Mouse (Mus musculus) stomach, embryonic 14.5 days (tissue): ENCODE measurements around the gene Vwc2l. TPM values are rescaled to one million over a fixed set of nuclear protein-coding genes. Genes with fewer than 3 reads are reported as not detected.

Experiments
- ATAC-seq: fragments of 200-750 bp; cut with Nextera tagmentation; 2 replicates; pipeline ENCODE4 v1.8.0; 2017; ENCODE audit warnings: low read depth, moderate TSS enrichment; ENCODE audit not compliant: insufficient number of reproducible peaks, insufficient read depth, low FRiP score
- H3K27ac ChIP-seq: fragments of 300-500 bp; sonication (generic); 2 replicates; pipeline ENCODE4 v1.5.1; 2014; ENCODE audit warnings: mild to moderate bottlenecking, low read length, moderate library complexity, mixed read lengths
- H3K27me3 ChIP-seq: fragments of 300-500 bp; sonication (generic); 2 replicates; pipeline ENCODE4 v1.6.1; 2014; ENCODE audit warnings: low read length, control low read depth, mixed read lengths; ENCODE audit not compliant: control insufficient read depth, insufficient read depth
- H3K36me3 ChIP-seq: fragments of 300-500 bp; sonication (generic); 2 replicates; pipeline ENCODE4 v1.6.1; 2014; ENCODE audit warnings: mild to moderate bottlenecking, control low read depth, low read length, moderate library complexity, mixed read lengths; ENCODE audit not compliant: control insufficient read depth, insufficient read depth
- H3K4me1 ChIP-seq: fragments of 300-500 bp; sonication (generic); 2 replicates; pipeline ENCODE4 v1.6.1; 2014; ENCODE audit warnings: low read length, control low read depth, mixed read lengths; ENCODE audit not compliant: control insufficient read depth, insufficient read depth
- H3K4me2 ChIP-seq: fragments of 300-500 bp; sonication (generic); replicated peaks from 2 replicates; pipeline ENCODE4 v1.6.1; 2014; ENCODE audit warnings: low read depth, low read length, control low read depth
- H3K4me3 ChIP-seq: fragments of 300-500 bp; sonication (generic); 2 replicates; pipeline ENCODE4 v1.5.1; 2014; ENCODE audit warnings: low read depth, low read length, control low read depth
- H3K9ac ChIP-seq: fragments of 300-500 bp; sonication (generic); replicated peaks from 2 replicates; pipeline ENCODE4 v1.6.1; 2014; ENCODE audit warnings: low read depth, mild to moderate bottlenecking, control low read depth, low read length, moderate library complexity, mixed read lengths
- H3K9me3 ChIP-seq: fragments of 300-500 bp; sonication (generic); 2 replicates; pipeline ENCODE4 v1.6.1; 2016; ENCODE audit warnings: low read depth, low read length, control low read depth; ENCODE audit not compliant: control insufficient read depth
- WGBS: fragments of 180-500 bp; shearing (Covaris S2); extraction: QIAGEN DNeasy Blood & Tissue Kit; methylation state at CpG from one replicate; pipeline ENCODE4 v1.1.7; 2014; 5-methylcytosine and 5-hydroxymethylcytosine counted together
- polyA plus RNA-seq: library from polyadenylated mRNA; unstranded; fragments of >200 nt; fragmentation: Nextera tagmentation; extraction: Ambion mirVana; gene quantifications from 2 replicates; pipeline ENCODE4 v1.2.1, GENCODE M21; 2014

Vwc2l gene
- polyA plus RNA-seq, 1 experiment from 2014 or later: 0.13 TPM

- Histone ChIP-seq H3K9ac (no peak overlapping the region), H3K4me3 (no peak overlapping the region)
- 65% methylated on average over 5 of the region's 5 CpGs for WGBS
Observed at GRCm38 (mm10) chr1:70866137-70866536, 140.6 kb downstream of the Vwc2l start.

DNA sequence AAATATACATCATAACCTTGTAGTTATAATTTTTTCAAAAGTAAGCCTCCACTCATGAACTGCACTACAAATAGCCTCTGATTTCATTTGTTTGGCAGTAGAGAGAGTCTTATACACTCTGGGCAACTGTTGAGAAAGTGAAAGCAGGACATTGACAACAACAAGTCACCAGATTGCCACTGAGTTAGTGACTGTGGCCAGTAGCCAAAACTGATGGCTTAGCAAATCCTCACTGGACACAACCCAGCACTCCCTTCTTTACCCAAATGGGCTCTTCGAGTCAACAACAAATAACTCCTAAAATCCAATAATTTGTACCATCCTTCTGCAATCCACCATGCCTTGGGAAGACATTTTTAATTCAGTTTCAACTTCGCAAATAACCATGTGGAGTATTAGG lies 155.0 kb downstream of the Vwc2l start:
- H3K4me1 ChIP-seq: no peaks in the 10 kb centered on the region
- no peak overlapping the region for H3K4me3 ChIP-seq
- H3K27ac ChIP-seq: no peak overlapping the region
- H3K9me3 ChIP-seq: no peaks in the 10 kb centered on the region
- H3K36me3 ChIP-seq: no peaks in the 10 kb centered on the region
- no peak for ATAC-seq
- no peak overlapping the region for H3K9ac ChIP-seq
- WGBS: 86% methylated on average over 2 of the region's 2 CpGs
- no peaks in the 10 kb centered on the region for H3K27me3 ChIP-seq
- H3K4me2 ChIP-seq: no peak overlapping the region

More at GRCm38 (mm10) chr1:70866137-70866536, 140.6 kb downstream of the Vwc2l start:
- no peak for ATAC-seq
- no peaks in the 10 kb centered on the region for H3K36me3 ChIP-seq
- no peak overlapping the region for H3K27ac ChIP-seq
- no peaks in the 10 kb centered on the region for H3K9me3 ChIP-seq
- no peak overlapping the region for H3K4me2 ChIP-seq
- no peaks in the 10 kb centered on the region for H3K4me1 ChIP-seq
- no peaks in the 10 kb centered on the region for H3K27me3 ChIP-seq

GRCm38 (mm10) chr1:70881269-70881668 lies 155.8 kb downstream of the Vwc2l start:
- Histone ChIP-seq H3K4me3 (no peak overlapping the region), H3K4me2 (no peak overlapping the region), H3K9ac (no peak overlapping the region), H3K36me3 (no peaks in the 10 kb centered on the region), H3K4me1 (no peaks in the 10 kb centered on the region), H3K9me3 (no peaks in the 10 kb centered on the region), H3K27ac (no peak overlapping the region), H3K27me3 (no peaks in the 10 kb centered on the region)
- ATAC-seq: no peak
- WGBS: 75% methylated on average over 3 of the region's 3 CpGs

DNA sequence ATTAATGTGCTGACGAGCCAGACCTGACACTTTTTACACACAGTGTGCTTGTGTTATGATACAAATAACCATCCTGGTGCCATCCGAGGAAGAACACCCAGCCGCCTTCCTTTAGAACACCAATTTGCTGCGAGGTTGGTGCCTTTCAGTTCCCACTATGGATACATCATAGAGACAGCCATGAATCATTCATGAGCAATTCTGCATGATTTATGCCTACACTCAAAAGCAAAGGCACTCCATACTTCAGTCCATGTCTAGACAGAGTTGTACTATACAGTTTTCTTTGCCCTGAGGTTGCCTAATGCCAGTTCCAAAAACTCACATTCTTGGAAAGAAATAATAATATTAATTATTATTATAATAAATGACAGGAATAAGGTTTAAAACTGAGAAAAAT lies 158.6 kb downstream of the Vwc2l start:
- ATAC-seq: no peak
- no peaks in the 10 kb centered on the region for H3K36me3 ChIP-seq
- H3K27me3 ChIP-seq: no peaks in the 10 kb centered on the region
- H3K4me2 ChIP-seq: no peak overlapping the region
- no peaks in the 10 kb centered on the region for H3K9me3 ChIP-seq
- H3K4me1 ChIP-seq: no peaks in the 10 kb centered on the region
- H3K27ac ChIP-seq: no peak overlapping the region
- no peak overlapping the region for H3K4me3 ChIP-seq
- no peak overlapping the region for H3K9ac ChIP-seq
- 80% methylated on average over 4 of the region's 4 CpGs for WGBS

GRCm38 (mm10) chr1:70902311-70902710 lies 176.8 kb downstream of the Vwc2l start:
- peak; percentile 63; the same call in 1 of the 2 replicates for ATAC-seq

DNA sequence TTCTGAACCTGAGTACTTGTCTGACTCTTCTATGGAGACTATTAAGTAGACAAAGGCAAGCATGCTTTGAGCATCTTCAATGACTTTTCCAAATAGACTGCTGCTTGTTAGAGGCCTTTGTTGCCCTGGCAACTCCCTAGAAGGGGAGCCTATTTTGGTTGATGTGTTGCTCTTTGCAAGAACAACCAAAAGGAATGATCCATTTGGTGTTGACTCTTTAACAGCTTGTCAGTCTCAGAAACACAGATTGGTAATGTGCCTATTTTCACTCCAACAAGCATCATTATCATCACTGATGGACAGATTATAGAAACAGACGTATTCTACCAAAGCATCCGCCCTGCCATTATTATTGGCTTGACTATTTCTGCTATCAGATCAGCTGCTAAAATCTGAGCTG lies 181.9 kb downstream of the Vwc2l start:
- no peak for ATAC-seq
- no peaks in the 10 kb centered on the region for H3K36me3 ChIP-seq
- 94% methylated on average over 2 of the region's 2 CpGs for WGBS
- no peak overlapping the region for H3K27ac ChIP-seq
- no peak overlapping the region for H3K4me2 ChIP-seq
- no peaks in the 10 kb centered on the region for H3K27me3 ChIP-seq
- H3K4me1 ChIP-seq: no peaks in the 10 kb centered on the region
- no peak overlapping the region for H3K4me3 ChIP-seq
- no peak overlapping the region for H3K9ac ChIP-seq
- no peaks in the 10 kb centered on the region for H3K9me3 ChIP-seq

More at GRCm38 (mm10) chr1:70902311-70902710, 176.8 kb downstream of the Vwc2l start:
- Histone ChIP-seq H3K9ac (no peak overlapping the region), H3K4me2 (no peak overlapping the region), H3K27me3 (no peaks in the 10 kb centered on the region), H3K4me3 (no peak overlapping the region), H3K4me1 (no peaks in the 10 kb centered on the region), H3K9me3 (no peaks in the 10 kb centered on the region), H3K27ac (no peak overlapping the region), H3K36me3 (no peaks in the 10 kb centered on the region)
- 27% methylated on average over 3 of the region's 3 CpGs for WGBS

DNA sequence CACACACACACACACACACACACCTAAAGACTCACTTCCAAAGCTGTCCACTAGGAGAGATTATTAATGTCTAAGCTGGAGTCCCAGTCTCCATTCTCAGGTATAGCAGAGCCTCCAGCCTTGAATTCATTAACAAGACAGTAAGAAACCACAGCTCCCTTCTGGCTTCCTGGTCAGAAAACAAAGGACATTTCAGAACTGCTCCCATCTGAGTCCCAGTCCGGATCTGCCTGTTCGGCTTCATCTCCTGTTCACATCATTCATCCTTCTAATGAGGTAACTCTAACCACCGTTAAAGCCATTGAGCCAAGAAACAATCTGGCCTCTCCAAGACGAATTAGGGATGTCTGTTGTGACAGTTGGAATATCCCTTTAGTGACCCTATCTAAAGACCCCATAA lies 185.7 kb downstream of the Vwc2l start:
- no peaks in the 10 kb centered on the region for H3K9me3 ChIP-seq
- H3K27me3 ChIP-seq: no peaks in the 10 kb centered on the region
- no peak overlapping the region for H3K9ac ChIP-seq
- H3K36me3 ChIP-seq: no peaks in the 10 kb centered on the region
- no peak overlapping the region for H3K27ac ChIP-seq
- H3K4me3 ChIP-seq: no peak overlapping the region
- H3K4me1 ChIP-seq: no peaks in the 10 kb centered on the region
- no peak overlapping the region for H3K4me2 ChIP-seq
- ATAC-seq: no peak
- WGBS: 60% methylated on average over 4 of the region's 4 CpGs

GRCm38 (mm10) chr1:70913071-70913470 lies 187.6 kb downstream of the Vwc2l start:
- no peak for ATAC-seq
- no peaks in the 10 kb centered on the region for H3K27me3 ChIP-seq
- H3K27ac ChIP-seq: no peak overlapping the region
- no peaks in the 10 kb centered on the region for H3K36me3 ChIP-seq
- no peak overlapping the region for H3K4me2 ChIP-seq
- WGBS: 62% methylated on average over 9 of the region's 9 CpGs
- no peak overlapping the region for H3K4me3 ChIP-seq
- no peaks in the 10 kb centered on the region for H3K9me3 ChIP-seq
- H3K4me1 ChIP-seq: no peaks in the 10 kb centered on the region
- H3K9ac ChIP-seq: no peak overlapping the region
